Mouse (Mus musculus) spleen, adult 2 months (tissue): ENCODE results near the gene Ces2h. TPM values are rescaled to one million over a fixed set of nuclear protein-coding genes. Genes with fewer than 3 reads are reported as not detected.

Source experiments
- DNase-seq, 2 experiments: peaks; one replicate each; pipeline versions ENCODE4 v3.0.0 to v3.0.0-alpha.2; 2012 to 2021; ENCODE audit warnings: low spot score in 2 of 2, low read depth in 1 of 2
- H3K27ac ChIP-seq: fragments of 200-500 bp; 2 replicates; pipeline ENCODE4 v1.5.1; 2012; ENCODE audit warnings: low read length, inconsistent platforms; ENCODE audit not compliant: insufficient read depth
- H3K27me3 ChIP-seq: fragments of 200-500 bp; 2 replicates; pipeline ENCODE4 v1.6.1; 2012; ENCODE audit warnings: mild to moderate bottlenecking, moderate library complexity, low read length, inconsistent platforms; ENCODE audit not compliant: control insufficient read depth, insufficient read depth
- H3K36me3 ChIP-seq: fragments of 200-500 bp; 2 replicates; pipeline ENCODE4 v1.6.1; 2012; ENCODE audit warnings: mild to moderate bottlenecking, low read length, inconsistent platforms; ENCODE audit not compliant: control insufficient read depth, insufficient read depth
- H3K4me1 ChIP-seq: fragments of 200-500 bp; 2 replicates; pipeline ENCODE4 v1.6.1; 2011; ENCODE audit warnings: inconsistent platforms; ENCODE audit not compliant: control insufficient read depth, insufficient read depth, insufficient read length
- H3K4me3 ChIP-seq: fragments of 200-500 bp; 2 replicates; pipeline ENCODE4 v1.5.1; 2011; ENCODE audit warnings: mild to moderate bottlenecking, inconsistent platforms; ENCODE audit not compliant: insufficient read depth, insufficient read length; ENCODE audit errors: extremely low read depth
- CTCF ChIP-seq: fragments of 200-500 bp; IDR thresholded peaks from 2 replicates; pipeline ENCODE4 v1.5.1; 2011; ENCODE audit warnings: mild to moderate bottlenecking, inconsistent platforms; ENCODE audit not compliant: insufficient read depth, insufficient read length, insufficient replicate concordance; ENCODE audit errors: extremely low read depth
- POLR2A ChIP-seq: fragments of 200-500 bp; IDR thresholded peaks from 2 replicates; pipeline ENCODE4 v1.6.1; 2011; ENCODE audit warnings: low read depth, low read length, inconsistent platforms
- WGBS: fragments of 180-500 bp; shearing (Covaris S2); methylation state at CpG from one replicate; pipeline ENCODE4 v1.1.7; 2018; 5-methylcytosine and 5-hydroxymethylcytosine counted together
- polyA plus RNA-seq: library from polyadenylated mRNA; depleted of rRNA; stranded (reverse); fragments of >200 nt; gene quantifications from 2 replicates; pipeline ENCODE4 v1.2.3, GENCODE M21; 2012

Gene Ces2h
- polyA plus RNA-seq, 1 experiment = not detected

- 83% methylated on average over 6 of the region's 6 CpGs for WGBS
- no peak overlapping the region for H3K27ac ChIP-seq
Measured at GRCm38 (mm10) chr8:104999183-104999582, 1.5 kb upstream of the Ces2h start.

GRCm38 (mm10) chr8:105010000-105010399 is 9.3 kb downstream of the Ces2h start:
- no peaks in the 10 kb centered on the region for H3K4me1 ChIP-seq
- no peak overlapping the region for H3K27ac ChIP-seq
- no peak overlapping the region for H3K4me3 ChIP-seq
- no peak for DNase-seq
- TF ChIP-seq POLR2A = no peak
- TF ChIP-seq CTCF = no peak
- 81% methylated on average over 2 of the region's 2 CpGs for WGBS
- H3K36me3 ChIP-seq = no peaks in the 10 kb centered on the region
- H3K27me3 ChIP-seq = no peaks in the 10 kb centered on the region

More at GRCm38 (mm10) chr8:104999183-104999582, 1.5 kb upstream of the Ces2h start:
- Histone ChIP-seq H3K27me3 (no peaks in the 10 kb centered on the region), H3K4me1 (no peaks in the 10 kb centered on the region), H3K36me3 (no peaks in the 10 kb centered on the region), H3K4me3 (no peak overlapping the region)
- no peak for TF ChIP-seq CTCF
- TF ChIP-seq POLR2A = no peak
- DNase-seq = no peak

GRCm38 (mm10) chr8:105011136-105011535 is 10.5 kb downstream of the Ces2h start:
- 81% methylated on average over 12 of the region's 12 CpGs for WGBS
- Histone ChIP-seq H3K36me3 (no peaks in the 10 kb centered on the region), H3K4me3 (no peak overlapping the region), H3K27me3 (no peaks in the 10 kb centered on the region), H3K27ac (no peak overlapping the region), H3K4me1 (no peaks in the 10 kb centered on the region)
- DNase-seq = no peak
- TF ChIP-seq POLR2A = no peak
- no peak for TF ChIP-seq CTCF

- H3K4me3 ChIP-seq = no peak overlapping the region
- no peak overlapping the region for H3K27ac ChIP-seq
- H3K36me3 ChIP-seq = no peaks in the 10 kb centered on the region
- no peak for TF ChIP-seq POLR2A
- no peaks in the 10 kb centered on the region for H3K4me1 ChIP-seq
- no peaks in the 10 kb centered on the region for H3K27me3 ChIP-seq
- DNase-seq = no peak
- WGBS = 90% methylated on average over 5 of the region's 5 CpGs
Measured at GRCm38 (mm10) chr8:105014391-105014790, 13.7 kb downstream of the Ces2h start.

- H3K4me1 ChIP-seq = no peaks in the 10 kb centered on the region
- no peaks in the 10 kb centered on the region for H3K36me3 ChIP-seq
- no peak for DNase-seq
- TF ChIP-seq POLR2A = no peak
- no peak for TF ChIP-seq CTCF
- H3K27ac ChIP-seq = no peak overlapping the region
- 96% methylated on average over 1 of the region's 1 CpGs for WGBS
- no peaks in the 10 kb centered on the region for H3K27me3 ChIP-seq
- H3K4me3 ChIP-seq = no peak overlapping the region
Measured at GRCm38 (mm10) chr8:105021954-105022353, 21.3 kb downstream of the Ces2h start.

GRCm38 (mm10) chr8:105023087-105023486 is 22.4 kb downstream of the Ces2h start:
- 72% methylated on average over 1 of the region's 1 CpGs for WGBS
- Histone ChIP-seq H3K4me1 (no peaks in the 10 kb centered on the region), H3K27me3 (no peaks in the 10 kb centered on the region), H3K4me3 (no peak overlapping the region), H3K36me3 (no peaks in the 10 kb centered on the region), H3K27ac (no peak overlapping the region)
- DNase-seq = no peak
- TF ChIP-seq CTCF (no peak), POLR2A (no peak)

- no peaks in the 10 kb centered on the region for H3K4me1 ChIP-seq
- H3K4me3 ChIP-seq = no peak overlapping the region
- no peaks in the 10 kb centered on the region for H3K36me3 ChIP-seq
- TF ChIP-seq POLR2A (no peak), CTCF (no peak)
- no peaks in the 10 kb centered on the region for H3K27me3 ChIP-seq
- H3K27ac ChIP-seq = no peak overlapping the region
- DNase-seq = no peak
- 60% methylated on average over 2 of the region's 2 CpGs for WGBS
Measured at GRCm38 (mm10) chr8:105025050-105025449, 24.4 kb downstream of the Ces2h start.
